Mouse (Mus musculus): ENCODE measurements around the gene Utp11. TPM values are rescaled to one million over a fixed set of nuclear protein-coding genes. Genes with fewer than 3 reads are reported as not detected.

Utp11 gene
- total RNA-seq, 2 experiments from 2014 or later, result 14.4 to 15.1 TPM

GRCm38 (mm10) chr4:124646591-124646990, 46.8 kb downstream of the Utp11 start:
- intact Hi-C loops (cut with DNase I), result no loop called here
- no peak for DNase-seq (ENCODE audit: low spot score in 2 of 2)

GRCm38 (mm10) chr4:124644974-124645433, 48.4 kb downstream of the Utp11 start:
- intact Hi-C loops (cut with DNase I), result no loop called here
- no peak for DNase-seq (ENCODE audit: low spot score in 2 of 2)

- no peak for DNase-seq (ENCODE audit: low spot score in 2 of 2)
- intact Hi-C loops (cut with DNase I), result no loop called here
Observed at GRCm38 (mm10) chr4:124643859-124644258, 49.5 kb downstream of the Utp11 start.

GRCm38 (mm10) chr4:124639715-124640114, 53.7 kb downstream of the Utp11 start:
- no peak for DNase-seq (ENCODE audit: low spot score in 2 of 2)
- intact Hi-C loops (cut with DNase I), result no loop called here

- intact Hi-C loops (cut with DNase I), result no loop called here
- DNase-seq (ENCODE audit: low spot score in 2 of 2), result no peak
Observed at GRCm38 (mm10) chr4:124633281-124633680, 60.1 kb downstream of the Utp11 start.

GRCm38 (mm10) chr4:124632856-124633255, 60.5 kb downstream of the Utp11 start:
- DNase-seq (ENCODE audit: low spot score in 2 of 2), result no peak

GRCm38 (mm10) chr4:124631456-124631855, 61.9 kb downstream of the Utp11 start:
- intact Hi-C loops (cut with DNase I), result no loop called here
- DNase-seq (ENCODE audit: low spot score in 2 of 2), result no peak

More at GRCm38 (mm10) chr4:124632856-124633255, 60.5 kb downstream of the Utp11 start:
- intact Hi-C loops (cut with DNase I), result no loop called here

Small RNAs within 50 kb of the gene (microRNA-seq; reads per million reads assigned to microRNA genes)
- gene Gm24721, result not detected
- not detected for gene Mir697

Other genes starting within 250 kb of the Utp11 start
- under 1 TPM in 1 of 2 experiments, not detected in 1; 0.79 TPM for gene 3100002H09Rik, start 82.8 kb downstream of the Utp11 start, total RNA-seq (2021)
- 10 to 100 TPM; 14.8 to 21.6 TPM for gene Pou3f1, start 36.8 kb downstream of the Utp11 start, total RNA-seq (2021)
- 1 to 10 TPM; 1.6 to 1.9 TPM for gene Fhl3, start 7.1 kb upstream of the Utp11 start, total RNA-seq (2021)
- 10 to 100 TPM; 31.8 to 37.3 TPM for gene Sf3a3, start 21.2 kb upstream of the Utp11 start, total RNA-seq (2021)
- gene Inpp5b, start 48.2 kb upstream of the Utp11 start, total RNA-seq (2021), result 10 to 100 TPM; 35.8 to 49.7 TPM
- 10 to 100 TPM; 20.8 to 28.1 TPM for gene Mtf1, start 108.5 kb upstream of the Utp11 start, total RNA-seq (2021)
- gene Yrdc, start 157.1 kb upstream of the Utp11 start, total RNA-seq (2021), result 10 to 100 TPM; 31.4 to 35.2 TPM
- gene 1110065P20Rik, start 157.6 kb upstream of the Utp11 start, total RNA-seq (2021), result 10 to 100 TPM; 75.1 to 84.6 TPM
- gene Maneal, start 168.6 kb upstream of the Utp11 start, total RNA-seq (2021), result 10 to 100 TPM; 48.4 to 58.0 TPM
- 10 to 100 TPM; 40.4 to 67.2 TPM for gene Epha10, start 187.3 kb upstream of the Utp11 start, total RNA-seq (2021)
- gene 9930104L06Rik, start 243.4 kb upstream of the Utp11 start, total RNA-seq (2021), result 10 to 100 TPM; 17.6 to 20.8 TPM
- gene Cdca8, start 245.7 kb upstream of the Utp11 start, total RNA-seq (2021), result 1 to 10 TPM; 1.4 to 1.5 TPM

All from left cerebral cortex, postnatal 36 days (tissue).